Mouse (Mus musculus) gonadal fat pad, adult 2 months (tissue): ENCODE measurements around the gene Dnajc12. TPM values are rescaled to one million over a fixed set of nuclear protein-coding genes. Genes with fewer than 3 reads are reported as not detected.
"Not testable (repeated sequence)": the region's sequence is repeated elsewhere in the genome, so short reads cannot be mapped to it uniquely, and the experiment has no call there.

ENCODE experiments used
- DNase-seq: peaks from one replicate; pipeline ENCODE4 v3.0.0-alpha.2; 2012; ENCODE audit warnings: low read depth
- polyA plus RNA-seq: library from polyadenylated mRNA; depleted of rRNA; stranded (reverse); fragments of >200 nt; gene quantifications from 2 replicates; pipeline ENCODE4 v1.2.3, GENCODE M21; 2012

The Dnajc12 gene
- polyA plus RNA-seq, 1 experiment = 2.3 TPM

DNA sequence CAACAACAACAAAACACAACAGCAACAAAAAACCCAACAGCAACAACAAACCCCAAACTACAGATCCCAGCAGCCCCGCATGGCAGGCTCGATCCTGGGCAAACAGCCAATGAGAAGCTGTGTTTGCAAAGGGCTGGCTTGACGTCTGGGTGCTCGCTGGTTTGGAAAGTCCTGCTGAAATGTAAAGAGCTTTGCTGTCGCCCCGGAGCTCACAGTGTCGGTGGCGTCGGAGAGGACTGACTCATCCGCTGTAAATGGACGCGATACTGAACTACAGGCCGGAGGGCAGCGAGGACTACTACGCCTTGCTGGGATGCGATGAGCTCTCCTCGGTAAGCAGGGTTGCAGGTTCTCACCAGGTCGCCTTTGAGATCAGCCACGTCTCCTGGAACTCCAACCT lies 4.2 kb downstream of the Dnajc12 start:
- no peak for DNase-seq

DNA sequence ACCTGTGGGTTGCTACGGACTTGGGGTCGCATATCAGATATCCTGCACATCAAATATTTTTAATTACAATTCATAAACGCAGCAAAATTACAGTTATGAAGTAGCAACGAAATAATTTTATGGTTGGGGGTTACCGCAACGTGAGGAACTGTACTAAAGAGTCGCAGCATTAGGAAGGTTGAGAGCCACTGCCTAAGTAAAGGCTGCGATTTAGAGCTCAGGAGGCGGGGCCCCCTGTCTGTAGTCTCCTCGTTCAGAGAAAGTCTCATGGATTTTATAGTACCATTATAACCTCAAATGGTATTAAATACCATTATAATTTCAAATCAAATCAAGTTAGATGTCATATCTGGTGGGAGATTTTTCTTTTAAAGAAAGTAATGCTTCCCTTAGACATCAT lies 4.7 kb downstream of the Dnajc12 start:
- DNase-seq = no peak

DNA sequence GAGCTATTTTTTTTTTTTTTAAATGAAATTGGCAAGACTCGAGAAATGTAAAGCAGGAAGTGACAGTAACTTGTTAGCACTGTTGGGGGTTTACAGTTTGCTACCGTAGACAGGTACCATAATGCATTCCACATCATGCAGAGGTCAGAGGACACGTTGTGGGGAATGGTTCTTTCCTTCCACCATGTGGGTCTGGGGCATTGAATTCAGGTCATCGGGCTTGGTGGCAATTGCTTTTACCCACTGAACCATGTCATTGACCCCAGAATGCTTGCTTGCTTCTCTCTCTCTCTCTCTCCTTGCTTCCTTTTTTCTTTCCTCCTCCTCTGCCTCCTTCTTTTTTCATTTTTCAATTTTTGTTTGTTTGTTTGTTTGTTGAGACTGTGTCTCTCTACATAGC lies 6.7 kb downstream of the Dnajc12 start:
- no peak for DNase-seq

DNA sequence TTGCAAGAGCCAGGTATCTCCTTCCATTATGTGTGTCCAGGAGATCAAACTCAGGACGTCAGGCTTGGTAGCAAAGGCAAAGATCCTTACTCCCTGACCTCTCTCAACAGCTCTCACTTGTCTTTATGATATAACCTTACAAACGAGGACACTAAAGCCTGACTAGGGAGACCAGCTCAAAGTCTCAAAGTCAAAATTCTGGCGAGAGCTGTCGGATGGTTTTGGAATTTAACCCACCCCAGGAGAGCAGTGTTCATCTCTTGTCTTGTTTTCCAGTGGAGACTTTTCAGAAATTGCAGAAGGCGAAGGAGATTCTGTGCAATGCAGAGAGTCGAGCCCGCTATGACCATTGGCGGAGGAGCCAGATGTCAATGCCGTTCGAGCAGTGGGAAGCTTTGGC lies 14.7 kb downstream of the Dnajc12 start:
- DNase-seq = no peak

DNA sequence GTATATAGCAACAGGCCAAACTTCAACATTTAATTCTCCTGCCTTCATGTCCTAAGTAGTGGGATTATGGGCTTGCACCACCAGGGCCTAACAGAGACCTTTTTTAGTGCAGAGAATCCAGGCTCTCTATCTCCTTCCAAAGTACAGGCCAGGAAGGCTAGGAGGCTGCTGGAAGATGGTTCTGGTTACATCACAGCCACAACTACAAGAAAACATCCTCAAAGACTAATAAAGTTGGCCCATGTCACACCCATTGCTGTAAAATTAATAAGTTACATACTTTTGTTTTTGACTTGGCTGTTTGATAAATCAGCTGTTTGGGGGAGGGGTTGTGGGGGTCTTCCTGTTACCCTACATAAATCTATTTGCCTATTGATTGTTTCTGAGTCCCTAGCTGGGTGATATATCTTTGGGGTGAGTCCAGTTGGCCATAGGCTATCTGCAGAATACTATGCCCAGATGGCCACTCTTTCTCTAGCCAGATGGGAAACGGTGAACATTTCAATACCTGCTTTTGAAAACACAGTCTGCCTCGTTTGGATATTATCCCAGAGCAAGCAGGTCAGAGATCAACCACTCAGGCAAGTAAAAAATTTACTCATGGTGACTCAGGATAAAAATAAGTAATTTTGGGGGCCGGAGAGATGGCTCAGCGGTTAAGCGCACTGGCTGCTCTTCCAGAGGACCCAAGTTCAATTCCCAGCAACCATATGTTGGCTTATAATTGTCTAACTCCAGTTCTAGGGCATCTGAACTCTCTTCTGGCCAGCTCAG lies 20.7 kb downstream of the Dnajc12 start:
- DNase-seq = no peak

DNA sequence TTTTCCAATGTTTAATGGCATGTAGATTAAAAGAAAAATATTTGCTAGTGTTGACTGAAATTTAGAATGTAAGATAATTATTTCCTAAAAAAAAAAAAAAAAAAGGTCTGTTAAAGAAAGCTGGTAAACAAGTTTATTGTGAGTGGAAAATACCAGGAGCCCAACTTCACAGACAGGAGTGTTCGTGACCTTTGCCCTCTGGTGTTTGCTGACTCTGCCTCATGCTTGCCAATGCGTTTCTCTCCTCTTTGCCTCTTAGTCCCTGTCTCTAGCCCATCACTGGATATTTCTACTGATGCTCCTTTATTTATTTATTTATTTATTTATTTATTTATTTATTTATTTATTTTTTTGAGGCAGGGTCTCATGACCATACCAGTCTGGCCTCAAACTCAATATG lies 21.4 kb downstream of the Dnajc12 start:
- DNase-seq = no peak

DNA sequence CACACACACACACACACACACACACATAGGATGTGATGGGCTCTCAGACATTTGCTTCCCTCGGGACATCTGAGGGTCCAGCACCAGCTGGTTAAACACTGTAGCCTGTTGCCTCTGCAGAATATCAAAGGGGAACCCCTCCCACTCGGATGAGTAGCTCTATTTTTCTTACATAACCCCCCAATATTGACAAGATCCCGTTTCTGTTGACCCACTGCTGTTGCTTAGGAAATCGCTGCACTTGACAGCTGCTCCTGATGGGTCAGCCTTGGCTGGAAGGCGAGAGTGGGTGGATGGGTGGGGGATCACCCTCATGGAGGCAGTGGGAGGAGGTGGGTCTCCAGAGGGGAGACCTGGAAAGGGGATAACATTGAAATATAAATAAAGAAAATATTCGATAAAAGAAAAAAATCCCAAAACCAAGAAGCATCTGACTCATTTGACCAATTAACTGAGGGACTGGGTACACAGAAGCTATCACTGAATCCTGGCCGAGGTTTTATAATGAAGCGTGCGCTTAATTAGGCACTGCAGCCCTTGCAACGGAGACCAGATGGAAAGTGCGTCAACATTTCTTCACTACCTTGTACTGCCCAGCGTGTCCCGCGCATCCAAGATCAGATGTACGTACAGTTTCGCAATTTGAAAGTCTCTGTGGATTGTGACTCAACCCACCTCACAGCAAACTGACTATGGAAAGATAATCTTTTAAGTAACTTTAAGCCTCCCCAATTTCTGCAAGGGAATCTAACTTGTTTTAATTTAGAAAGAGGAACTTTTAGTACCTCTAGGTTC lies 28.1 kb downstream of the Dnajc12 start:
- no peak for DNase-seq

DNA sequence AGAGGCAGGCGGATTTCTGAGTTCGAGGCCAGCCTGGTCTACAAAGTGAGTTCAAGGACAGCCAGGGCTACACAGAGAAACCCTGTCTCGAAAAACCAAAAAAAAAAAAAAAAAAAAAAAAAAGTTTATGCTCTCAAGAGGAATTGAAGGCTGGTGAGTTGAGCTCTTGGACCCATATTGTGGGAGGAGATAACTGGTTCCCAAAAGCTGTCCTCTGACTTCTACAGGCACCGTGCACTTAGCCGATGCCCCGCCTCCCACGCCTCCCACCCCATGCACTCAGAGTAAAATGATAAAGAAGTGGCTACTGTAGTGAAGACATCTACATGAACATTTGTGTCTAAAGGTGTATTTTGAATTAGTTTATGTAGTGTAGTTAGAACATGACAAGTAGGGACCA lies 29.4 kb downstream of the Dnajc12 start:
- not testable (repeated sequence) for DNase-seq

DNA sequence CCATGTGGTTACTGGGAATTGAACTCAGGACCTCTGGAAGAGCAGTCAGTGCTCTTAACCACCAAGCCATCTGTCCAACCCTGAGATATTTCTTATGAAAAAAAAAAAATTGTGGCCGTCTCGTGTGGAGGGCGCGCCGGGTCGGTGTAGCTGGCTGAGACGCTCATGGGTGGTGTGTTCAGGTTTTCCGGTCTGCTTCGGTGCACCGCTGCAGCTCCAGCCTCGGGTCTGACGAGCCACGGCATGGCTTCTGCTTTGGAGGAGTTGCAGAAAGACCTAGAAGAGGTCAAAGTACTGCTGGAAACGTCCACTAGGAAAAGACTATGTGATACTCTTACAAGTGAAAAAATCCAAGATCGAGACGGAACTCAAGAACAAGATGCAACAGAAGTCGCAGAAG lies 30.5 kb downstream of the Dnajc12 start:
- no peak for DNase-seq

DNA sequence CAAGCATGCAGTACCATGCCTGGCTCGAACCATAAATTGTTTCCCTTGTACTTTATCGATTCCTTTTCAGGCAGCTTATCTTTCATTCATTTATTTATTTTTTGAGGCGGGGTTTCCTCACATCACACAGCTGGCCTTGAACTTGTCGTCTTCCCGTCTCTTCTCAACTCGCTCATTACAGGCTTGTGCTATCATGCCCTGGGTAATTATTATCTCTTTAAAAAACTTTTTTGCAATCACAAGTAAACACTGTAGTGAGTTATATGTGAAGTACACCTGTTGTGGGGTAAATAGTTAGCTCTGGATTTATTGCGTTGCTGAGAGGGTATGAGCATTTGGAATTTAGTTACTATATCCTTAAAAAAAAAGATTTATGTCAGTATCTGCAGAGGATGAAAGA lies 33.0 kb downstream of the Dnajc12 start:
- no peak for DNase-seq

DNA sequence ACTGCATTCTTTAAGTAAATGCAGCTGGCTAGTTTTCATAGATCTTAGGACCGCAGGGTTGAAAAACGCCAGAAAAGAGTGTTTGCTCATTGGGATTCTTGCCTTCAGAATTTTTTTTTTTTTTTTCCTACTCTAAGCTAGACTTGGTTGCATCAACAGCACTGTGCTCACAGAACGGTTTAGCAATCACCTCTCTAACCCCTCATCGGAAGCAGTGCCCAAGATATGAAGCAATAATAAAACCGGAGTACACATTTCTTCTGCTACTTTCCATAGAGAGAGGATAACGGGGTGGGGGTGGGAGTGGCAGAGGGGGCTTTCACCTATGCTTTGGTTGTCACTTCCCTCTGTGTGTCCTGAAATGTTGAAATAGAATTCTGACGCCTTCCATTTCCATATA lies 33.6 kb downstream of the Dnajc12 start:
- no peak for DNase-seq

DNA sequence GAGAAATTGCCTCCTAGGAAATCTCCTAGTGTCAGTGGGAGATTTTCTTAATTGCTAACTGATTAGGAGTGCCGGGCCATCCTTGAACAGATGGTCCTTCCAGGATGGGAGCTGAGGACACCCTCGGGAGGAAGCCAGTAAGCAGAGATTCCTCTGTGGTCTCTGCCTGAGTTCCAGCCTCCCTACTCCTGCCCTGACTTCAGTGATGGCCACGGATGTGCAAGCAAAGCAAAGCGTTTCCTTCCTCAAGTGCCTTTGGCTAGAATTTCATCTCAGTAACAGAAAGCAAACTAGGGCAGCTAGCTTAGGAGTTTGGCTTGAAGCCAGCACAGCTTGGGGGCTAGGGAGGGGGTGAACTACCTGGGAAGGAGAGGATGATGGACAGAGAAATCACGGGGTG lies 34.8 kb downstream of the Dnajc12 start:
- no peak for DNase-seq

DNA sequence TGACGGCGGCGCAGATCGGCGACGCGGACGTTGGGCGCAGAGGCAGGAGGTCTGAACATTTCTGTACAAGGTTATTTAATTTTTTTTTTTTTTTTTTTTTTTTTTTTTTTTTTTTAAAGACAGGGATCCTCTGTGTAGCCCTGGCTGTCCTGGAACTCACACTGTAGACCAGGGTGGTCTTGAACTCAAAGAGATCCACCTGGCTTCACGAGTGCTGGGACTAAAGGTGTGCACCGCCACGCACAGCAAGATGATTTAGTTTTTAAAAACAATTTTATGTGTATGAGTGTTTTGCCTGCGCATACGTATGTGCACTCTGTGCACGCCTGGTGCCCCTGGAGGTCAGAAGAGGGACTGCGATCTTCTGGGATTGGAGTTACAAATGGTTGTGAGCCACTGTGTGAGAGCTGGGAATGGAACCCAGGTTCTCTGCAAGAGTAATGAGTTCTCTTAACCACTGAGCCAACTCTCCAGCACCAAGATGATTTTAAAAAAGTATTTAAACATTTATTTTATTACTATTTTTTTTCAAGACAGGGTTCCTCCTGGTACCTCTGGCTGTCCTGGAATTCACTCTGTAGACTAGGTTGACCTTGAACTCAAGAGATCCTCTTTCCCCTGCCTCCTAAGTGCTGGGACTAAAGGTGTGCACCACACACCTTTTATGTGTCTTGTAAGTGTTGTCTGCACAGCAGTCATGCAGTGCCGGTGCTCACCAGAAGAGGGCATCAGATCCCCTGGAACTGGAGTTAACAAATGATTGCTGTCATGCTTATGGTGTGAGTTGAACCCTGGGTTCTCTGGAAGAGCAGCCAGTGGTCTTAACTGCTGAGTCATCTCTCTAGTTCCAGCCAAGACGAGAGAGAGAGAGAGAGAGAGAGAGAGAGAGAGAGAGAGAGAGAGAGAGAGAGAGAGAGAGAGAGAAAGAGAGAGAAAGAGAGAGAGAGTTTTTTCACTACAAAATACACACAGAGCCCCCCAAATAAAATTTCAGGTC lies 39.8 kb downstream of the Dnajc12 start, which contains the start of gene Gm7075:
Gm7075 (minus strand) TSS at position 51 of the 997 bp plus-strand sequence.
- no peak for DNase-seq

DNA sequence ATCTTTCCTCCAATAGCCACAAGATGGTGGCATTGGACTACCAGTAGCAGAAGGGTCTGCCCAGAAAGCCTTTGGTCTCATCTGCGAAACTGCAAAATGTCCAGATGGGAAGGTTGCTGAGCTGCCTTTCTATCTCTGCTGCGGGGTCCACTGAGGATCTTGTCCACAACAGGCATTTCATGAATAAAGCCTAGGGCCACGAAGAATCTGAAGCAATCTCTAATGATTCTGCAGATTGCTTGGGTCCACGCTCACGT lies 40.4 kb downstream of the Dnajc12 start:
- no peak for DNase-seq

DNA sequence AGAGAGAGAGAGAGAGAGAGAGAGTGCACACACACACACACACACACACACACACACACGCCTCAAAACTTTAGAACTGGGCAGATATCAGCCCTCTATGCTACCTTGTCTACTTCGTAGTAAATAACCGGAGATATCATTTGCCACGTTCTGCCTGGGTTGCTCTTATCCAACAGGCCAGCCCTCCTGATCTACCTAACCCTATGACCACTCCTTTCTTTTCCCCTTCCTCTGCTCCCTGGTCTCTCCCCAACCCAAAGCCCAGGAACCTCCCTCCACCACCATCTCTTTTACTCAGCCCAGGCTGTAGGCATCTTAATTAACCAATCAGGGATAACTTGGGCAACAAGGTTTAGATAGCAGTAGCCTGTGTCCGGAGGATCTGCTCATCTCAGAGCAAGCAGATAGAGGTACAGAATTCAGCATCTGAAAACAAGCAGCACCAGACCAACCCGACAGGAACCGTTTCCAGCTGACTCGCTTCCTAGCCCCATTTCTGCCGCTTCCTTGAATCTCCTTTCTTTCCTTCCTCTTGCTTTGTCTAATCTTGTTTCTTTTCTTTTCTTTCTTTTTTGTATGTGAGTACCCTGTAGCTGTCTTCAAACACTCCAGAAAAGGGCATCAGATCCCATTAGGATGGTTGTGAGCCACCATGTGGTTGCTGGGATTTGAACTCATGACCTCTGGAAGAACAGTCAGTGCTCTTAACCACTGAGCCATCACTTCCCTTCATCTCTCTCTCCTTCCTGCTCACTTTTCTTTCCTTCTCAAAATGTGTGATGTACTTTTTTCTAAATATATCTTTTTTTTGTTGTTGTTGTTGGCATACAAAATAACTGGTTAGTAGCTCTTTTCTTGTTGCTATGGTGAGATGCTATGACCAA lies 41.6 kb downstream of the Dnajc12 start:
- DNase-seq = no peak

DNA sequence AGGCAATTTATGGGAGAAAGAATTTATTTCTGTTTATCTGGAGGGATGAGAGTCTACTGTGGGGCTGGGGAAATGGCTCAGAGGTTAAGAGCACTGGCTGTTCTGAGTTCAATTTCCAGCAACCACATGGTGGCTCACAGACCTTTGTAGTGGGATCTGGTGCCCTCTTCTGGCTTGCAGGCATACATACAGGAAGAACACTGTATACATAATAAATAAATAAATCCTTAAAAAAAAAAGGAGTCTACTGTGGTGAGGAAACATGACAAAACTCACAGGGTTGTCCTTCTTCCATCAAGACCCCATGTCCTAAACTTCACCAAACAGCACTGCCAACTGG lies 42.2 kb downstream of the Dnajc12 start:
- DNase-seq = no peak

DNA sequence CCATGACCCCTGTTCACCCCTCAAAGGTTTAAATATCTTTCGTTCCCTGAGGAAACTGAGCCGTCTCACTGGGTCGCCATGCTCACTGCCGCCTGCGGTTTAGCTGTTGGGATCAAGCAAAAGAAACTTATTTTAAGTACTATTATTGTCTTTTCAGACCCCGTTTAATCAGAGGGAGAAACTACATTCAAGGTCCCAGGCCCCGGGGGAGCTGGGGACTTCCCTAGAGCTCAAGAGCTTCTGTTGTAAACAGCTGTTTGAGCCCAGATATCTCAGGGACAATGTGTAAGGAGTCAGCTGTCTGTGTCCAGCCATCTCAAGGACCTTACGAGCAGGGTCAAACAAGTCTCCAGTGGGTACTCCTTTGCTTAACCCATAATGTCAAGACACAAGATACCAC lies 44.9 kb downstream of the Dnajc12 start:
- no peak for DNase-seq

DNA sequence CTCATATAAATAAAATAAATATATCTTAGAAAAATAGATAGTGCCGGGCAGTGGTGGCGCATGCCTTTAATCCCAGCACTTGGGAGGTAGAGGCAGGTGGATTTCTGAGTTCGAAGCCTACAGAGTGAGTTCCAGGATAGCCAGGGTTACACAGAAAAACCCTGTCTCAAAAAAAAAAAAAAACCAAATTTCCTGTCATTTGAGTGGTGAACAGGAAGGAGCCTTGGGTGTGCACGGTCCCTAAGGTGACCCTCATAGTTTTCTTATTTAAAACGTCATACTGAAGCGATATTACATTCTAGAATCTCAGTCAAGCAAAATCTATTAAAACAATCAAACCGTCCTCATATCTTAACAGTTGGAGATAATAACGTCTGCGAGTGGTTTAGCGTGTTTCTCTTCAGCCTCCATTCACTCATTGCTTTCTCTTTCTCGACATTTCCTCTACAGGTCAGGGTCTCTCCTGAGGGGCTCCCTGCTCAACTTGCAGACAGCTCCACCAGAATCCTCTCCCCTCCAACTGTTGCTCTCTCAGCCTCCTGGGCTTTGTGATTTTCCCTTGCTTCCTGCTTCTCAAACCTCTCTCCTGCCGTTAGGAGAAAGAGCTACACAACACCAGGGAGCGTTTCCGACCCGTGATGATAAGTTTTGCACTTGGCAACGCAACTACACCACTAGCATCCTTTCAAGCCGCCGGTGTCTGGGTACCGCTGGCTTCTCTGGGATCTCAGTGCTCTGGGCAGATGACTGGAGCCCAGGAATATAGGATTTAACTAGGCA lies 46.2 kb downstream of the Dnajc12 start:
- no peak for DNase-seq

DNA sequence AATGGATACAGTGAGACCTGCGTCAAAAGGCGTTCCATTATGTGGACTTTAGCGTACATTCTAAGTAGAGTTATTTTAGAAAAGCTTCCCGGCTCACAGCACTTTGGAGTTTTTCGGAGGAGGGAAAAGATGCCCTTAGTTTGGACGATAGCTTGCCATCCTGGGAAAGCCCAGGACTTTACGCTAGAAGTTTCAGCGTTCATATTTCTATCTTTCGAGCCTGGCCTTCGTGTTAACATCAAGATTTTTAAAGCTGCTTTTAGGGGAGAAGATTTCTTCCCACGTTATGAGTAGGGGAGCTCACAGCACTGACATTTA lies 46.7 kb downstream of the Dnajc12 start:
- no peak for DNase-seq

DNA sequence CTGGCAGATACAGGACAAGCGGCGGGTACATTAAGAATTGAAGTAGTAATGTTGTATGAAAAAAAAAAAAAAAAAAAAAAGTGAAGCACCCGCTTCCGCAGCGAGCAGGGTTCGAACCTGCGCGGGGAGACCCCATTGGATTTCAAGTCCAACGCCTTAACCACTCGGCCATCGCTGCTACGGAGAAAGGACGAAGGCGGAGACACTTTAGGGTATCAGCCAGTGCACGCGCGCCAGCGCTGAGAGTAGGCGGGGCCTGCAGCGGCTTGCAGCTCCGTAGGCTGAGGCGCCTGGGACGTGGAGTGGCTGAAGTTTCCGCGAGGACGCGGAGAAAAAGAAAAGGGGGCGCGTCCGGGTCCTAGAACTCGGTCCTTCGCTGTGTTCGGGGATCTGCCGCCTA lies 47.1 kb downstream of the Dnajc12 start:
- DNase-seq = peak; percentile 58

DNA sequence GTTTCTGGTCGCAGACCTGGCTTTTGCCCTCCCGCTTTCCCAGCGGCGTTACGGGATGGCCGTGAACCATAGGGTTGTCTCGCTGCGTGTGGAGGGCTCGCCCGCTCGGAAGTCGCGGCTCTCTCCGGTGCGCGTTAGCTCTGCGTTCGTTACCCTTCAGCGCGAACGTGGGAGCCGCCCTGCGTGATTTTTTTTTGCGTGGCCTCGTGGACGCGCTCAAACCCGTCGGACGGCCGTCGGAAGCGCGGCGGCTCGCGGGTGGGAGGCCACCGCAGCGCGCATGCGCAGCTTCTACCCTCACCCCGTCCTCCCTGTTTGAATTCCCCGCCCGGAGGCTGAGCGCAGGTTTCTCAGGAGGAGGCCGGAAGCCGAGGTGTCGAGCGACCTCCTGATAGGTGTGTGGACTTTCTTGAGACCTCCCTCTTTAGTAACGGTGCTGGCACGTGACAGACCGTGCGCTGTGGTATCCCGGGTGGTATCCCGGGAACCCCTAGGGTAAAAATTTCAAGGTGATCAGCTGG lies 47.6 kb downstream of the Dnajc12 start, which contains the start of gene Ctnna3:
Ctnna3 (plus strand) TSS at position 314 of the 521 bp plus-strand sequence.
- DNase-seq = peak; percentile 66
